Mouse (Mus musculus): ENCODE measurements around the gene Zfp583. TPM values are rescaled to one million over a fixed set of nuclear protein-coding genes. Genes with fewer than 3 reads are reported as not detected.

Zfp583 gene
- polyA plus RNA-seq, 1 experiment from 2014 or later: 4.8 TPM

- no peaks in the 10 kb centered on the region for H3K9me3 ChIP-seq (replicated peaks)
- peaks cover 16% of the 10 kb centered on the region for H3K4me1 ChIP-seq (replicated peaks)
- H3K4me2 ChIP-seq: no peak overlapping the region
- 86% methylated on average over 6 of the region's 6 CpGs for WGBS
- H3K27ac ChIP-seq (ENCODE audit: poor library complexity, severe bottlenecking): no peak overlapping the region
- peak overlapping the region; percentile 53; the same call in 1 of the 2 replicates for H3K4me3 ChIP-seq
- ATAC-seq (ENCODE audit: insufficient number of reproducible peaks, low FRiP score): no peak
- H3K9ac ChIP-seq: no peak overlapping the region
- H3K36me3 ChIP-seq: peaks cover 4% of the 10 kb centered on the region; the same call in 1 of the 2 replicates
- no peaks in the 10 kb centered on the region for H3K27me3 ChIP-seq (replicated peaks)
Observed at GRCm38 (mm10) chr7:6285366-6285765, 45.7 kb downstream of the Zfp583 start.

GRCm38 (mm10) chr7:6284442-6285012 lies 46.6 kb downstream of the Zfp583 start:
- 85% methylated on average over 4 of the region's 4 CpGs for WGBS
- Histone ChIP-seq H3K36me3 (no peaks in the 10 kb centered on the region), H3K9me3 (replicated peaks) (no peaks in the 10 kb centered on the region), H3K4me2 (no peak overlapping the region), H3K27ac (ENCODE audit: poor library complexity, severe bottlenecking) (no peak overlapping the region), H3K4me3 (no peak overlapping the region), H3K27me3 (replicated peaks) (no peaks in the 10 kb centered on the region), H3K9ac (no peak overlapping the region), H3K4me1 (replicated peaks) (peaks cover 16% of the 10 kb centered on the region)
- ATAC-seq (ENCODE audit: insufficient number of reproducible peaks, low FRiP score): no peak

- peaks cover 16% of the 10 kb centered on the region for H3K4me1 ChIP-seq (replicated peaks)
- peak overlapping the region; percentile 59 for H3K4me3 ChIP-seq
- H3K27ac ChIP-seq (ENCODE audit: poor library complexity, severe bottlenecking): peak overlapping the region; percentile 76
- H3K9ac ChIP-seq: peak overlapping the region; percentile 78
- H3K4me2 ChIP-seq: peak overlapping the region; percentile 65
- H3K9me3 ChIP-seq (replicated peaks): no peaks in the 10 kb centered on the region
- no peaks in the 10 kb centered on the region for H3K36me3 ChIP-seq
- no peaks in the 10 kb centered on the region for H3K27me3 ChIP-seq (replicated peaks)
- peak; percentile 52; the same call in 1 of the 2 replicates for ATAC-seq (ENCODE audit: insufficient number of reproducible peaks, low FRiP score)
- under 1% methylated on average over 23 of the region's 23 CpGs for WGBS
Observed at GRCm38 (mm10) chr7:6283451-6284075, 47.5 kb downstream of the Zfp583 start.

GRCm38 (mm10) chr7:6282749-6283148 lies 48.3 kb downstream of the Zfp583 start:
- Histone ChIP-seq H3K27me3 (replicated peaks) (no peaks in the 10 kb centered on the region), H3K9ac (no peak overlapping the region), H3K4me2 (peak overlapping the region; percentile 65), H3K36me3 (no peaks in the 10 kb centered on the region), H3K27ac (ENCODE audit: poor library complexity, severe bottlenecking) (no peak overlapping the region), H3K4me3 (peak overlapping the region; percentile 59), H3K9me3 (replicated peaks) (no peaks in the 10 kb centered on the region), H3K4me1 (replicated peaks) (peaks cover 16% of the 10 kb centered on the region)
- WGBS: 0% methylated on average over 1 of the region's 1 CpGs
- no peak for ATAC-seq (ENCODE audit: insufficient number of reproducible peaks, low FRiP score)

GRCm38 (mm10) chr7:6277906-6278305 lies 53.2 kb downstream of the Zfp583 start:
- Histone ChIP-seq H3K4me1 (replicated peaks) (0 out of 2 replicates have a peak, but pooled peaks cover 3% of the 10 kb centered on the region), H3K36me3 (no peaks in the 10 kb centered on the region), H3K27ac (ENCODE audit: poor library complexity, severe bottlenecking) (no peak overlapping the region), H3K4me3 (no peak overlapping the region), H3K9me3 (replicated peaks) (no peaks in the 10 kb centered on the region), H3K4me2 (no peak overlapping the region), H3K27me3 (replicated peaks) (no peaks in the 10 kb centered on the region), H3K9ac (no peak overlapping the region)
- 49% methylated on average over 3 of the region's 3 CpGs for WGBS
- ATAC-seq (ENCODE audit: insufficient number of reproducible peaks, low FRiP score): no peak

- Histone ChIP-seq H3K4me3 (no peak overlapping the region), H3K4me1 (replicated peaks) (no peaks in the 10 kb centered on the region), H3K27me3 (replicated peaks) (no peaks in the 10 kb centered on the region), H3K4me2 (no peak overlapping the region), H3K27ac (ENCODE audit: poor library complexity, severe bottlenecking) (no peak overlapping the region), H3K9ac (no peak overlapping the region), H3K9me3 (replicated peaks) (peaks cover 4% of the 10 kb centered on the region; the same call in 1 of the 2 replicates), H3K36me3 (no peaks in the 10 kb centered on the region)
- no peak for ATAC-seq (ENCODE audit: insufficient number of reproducible peaks, low FRiP score)
- 55% methylated on average over 8 of the region's 8 CpGs for WGBS
Observed at GRCm38 (mm10) chr7:6265695-6266094, 65.4 kb downstream of the Zfp583 start.

Other genes starting within 250 kb of the Zfp583 start
- 26.0 and 27.7 TPM in 2 replicates for gene Zfp787, start 175.3 kb downstream of the Zfp583 start, polyA plus RNA-seq (2016; fragmentation: Nextera tagmentation; extraction: Ambion mirVana)
- 30.2 and 31.3 TPM in 2 replicates for gene Zfp444, start 159.1 kb downstream of the Zfp583 start, polyA plus RNA-seq (2016; fragmentation: Nextera tagmentation; extraction: Ambion mirVana)
- not detected in 2 replicates for gene Galp, start 134.2 kb downstream of the Zfp583 start, polyA plus RNA-seq (2016; fragmentation: Nextera tagmentation; extraction: Ambion mirVana)
- not detected in 2 replicates for gene Zscan5b, start 109.0 kb downstream of the Zfp583 start, polyA plus RNA-seq (2016; fragmentation: Nextera tagmentation; extraction: Ambion mirVana)
- gene Epp13, start 78.6 kb downstream of the Zfp583 start, polyA plus RNA-seq (2016; fragmentation: Nextera tagmentation; extraction: Ambion mirVana): not detected in 2 replicates
- 3.7 and 4.2 TPM in 2 replicates for gene Zfp667, start 44.7 kb downstream of the Zfp583 start, polyA plus RNA-seq (2016; fragmentation: Nextera tagmentation; extraction: Ambion mirVana)
- 1.1 and 1.6 TPM in 2 replicates for gene Gm3854, start 12.5 kb upstream of the Zfp583 start, polyA plus RNA-seq (2016; fragmentation: Nextera tagmentation; extraction: Ambion mirVana)
- 1.2 and 1.4 TPM in 2 replicates for gene Zfp78, start 32.0 kb upstream of the Zfp583 start, polyA plus RNA-seq (2016; fragmentation: Nextera tagmentation; extraction: Ambion mirVana)
- gene Zfp28, start 52.0 kb upstream of the Zfp583 start, polyA plus RNA-seq (2016; fragmentation: Nextera tagmentation; extraction: Ambion mirVana): 7.3 and 10.7 TPM in 2 replicates
- gene Smim17, start 67.4 kb upstream of the Zfp583 start, polyA plus RNA-seq (2016; fragmentation: Nextera tagmentation; extraction: Ambion mirVana): 0.15 and 0.39 TPM in 2 replicates
- gene Gm20715, start 79.0 kb upstream of the Zfp583 start, polyA plus RNA-seq (2016; fragmentation: Nextera tagmentation; extraction: Ambion mirVana): not detected in 2 replicates
- gene Olfr1344, start 107.4 kb upstream of the Zfp583 start, polyA plus RNA-seq (2016; fragmentation: Nextera tagmentation; extraction: Ambion mirVana): not detected in 2 replicates
- not detected in 2 replicates for gene Olfr1336, start 124.9 kb upstream of the Zfp583 start, polyA plus RNA-seq (2016; fragmentation: Nextera tagmentation; extraction: Ambion mirVana)
- not detected in 2 replicates for gene Olfr1346, start 135.8 kb upstream of the Zfp583 start, polyA plus RNA-seq (2016; fragmentation: Nextera tagmentation; extraction: Ambion mirVana)
- not detected in 2 replicates for gene Olfr5, start 155.7 kb upstream of the Zfp583 start, polyA plus RNA-seq (2016; fragmentation: Nextera tagmentation; extraction: Ambion mirVana)
- not detected in 2 replicates for gene Olfr1347, start 168.5 kb upstream of the Zfp583 start, polyA plus RNA-seq (2016; fragmentation: Nextera tagmentation; extraction: Ambion mirVana)
- gene Olfr1348, start 177.5 kb upstream of the Zfp583 start, polyA plus RNA-seq (2016; fragmentation: Nextera tagmentation; extraction: Ambion mirVana): not detected in 2 replicates
- gene Olfr1349, start 191.7 kb upstream of the Zfp583 start, polyA plus RNA-seq (2016; fragmentation: Nextera tagmentation; extraction: Ambion mirVana): not detected in 2 replicates
- not detected in 2 replicates for gene Olfr1350, start 233.6 kb upstream of the Zfp583 start, polyA plus RNA-seq (2016; fragmentation: Nextera tagmentation; extraction: Ambion mirVana)